Mouse (Mus musculus): Measurements from ENCODE around the gene Khk. TPM values are rescaled to one million over a fixed set of nuclear protein-coding genes. Genes with fewer than 3 reads are reported as not detected.
A peak's percentile ranks its signal among the peaks of the same experiment; 100 is the strongest.

Khk gene
- polyA plus RNA-seq, 1 experiment from 2014 or later, result 6.8 TPM

- Histone ChIP-seq H3K27ac (peak overlapping the region; percentile 64), H3K4me2 (replicated peaks) (peak overlapping the region; percentile 85), H3K4me1 (replicated peaks) (peaks cover 26% of the 10 kb centered on the region), H3K36me3 (peaks cover 30% of the 10 kb centered on the region), H3K27me3 (peaks cover 4% of the 10 kb centered on the region; the same call in 1 of the 2 replicates), H3K9ac (replicated peaks) (peak overlapping the region; percentile 71), H3K4me3 (replicated peaks) (peak overlapping the region; percentile 54), H3K9me3 (no peaks in the 10 kb centered on the region)
- WGBS, result under 1% methylated on average over 31 of the region's 31 CpGs
- ATAC-seq, result peak; percentile 88
Observed at GRCm38 (mm10) chr5:30949654-30950326, 28.6 kb downstream of the Khk start.

GRCm38 (mm10) chr5:30950451-30950850 is 29.2 kb downstream of the Khk start:
- H3K27ac ChIP-seq, result 0 out of 2 replicates have a peak overlapping the region, but pooled peaks have one; percentile 10
- H3K4me3 ChIP-seq (replicated peaks), result peak overlapping the region; percentile 54
- H3K4me2 ChIP-seq (replicated peaks), result peak overlapping the region; percentile 85
- no peak for ATAC-seq
- H3K27me3 ChIP-seq, result no peaks in the 10 kb centered on the region
- 69% methylated on average over 4 of the region's 4 CpGs for WGBS
- H3K36me3 ChIP-seq, result peaks cover 37% of the 10 kb centered on the region
- H3K9ac ChIP-seq (replicated peaks), result peak overlapping the region; percentile 71
- no peaks in the 10 kb centered on the region for H3K9me3 ChIP-seq
- peaks cover 19% of the 10 kb centered on the region for H3K4me1 ChIP-seq (replicated peaks)

DNA sequence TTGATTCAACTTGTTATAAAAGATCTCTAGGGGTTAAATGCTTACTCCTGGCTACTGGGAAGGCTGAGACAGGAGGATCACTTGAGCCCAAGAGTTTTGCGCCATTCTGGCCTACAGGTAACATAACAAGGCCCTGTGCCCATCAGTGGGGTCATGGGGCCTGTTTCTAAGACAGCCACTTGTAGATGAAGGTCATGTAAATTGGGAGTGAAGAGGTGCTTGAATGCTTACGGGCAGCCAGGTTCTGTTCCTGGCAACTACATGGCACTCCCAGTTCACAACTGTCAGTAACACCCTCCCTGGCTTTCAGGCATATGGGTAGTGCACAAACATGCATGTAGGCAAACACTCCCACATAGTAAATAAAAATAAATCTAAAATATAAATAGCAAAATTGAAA is 29.7 kb downstream of the Khk start:
- Histone ChIP-seq H3K27ac (no peak overlapping the region), H3K4me3 (replicated peaks) (no peak overlapping the region), H3K9ac (replicated peaks) (no peak overlapping the region), H3K27me3 (no peaks in the 10 kb centered on the region), H3K9me3 (no peaks in the 10 kb centered on the region), H3K4me2 (replicated peaks) (no peak overlapping the region), H3K4me1 (replicated peaks) (peaks cover 16% of the 10 kb centered on the region), H3K36me3 (peaks cover 41% of the 10 kb centered on the region)
- 89% methylated on average over 2 of the region's 2 CpGs for WGBS
- ATAC-seq, result no peak

DNA sequence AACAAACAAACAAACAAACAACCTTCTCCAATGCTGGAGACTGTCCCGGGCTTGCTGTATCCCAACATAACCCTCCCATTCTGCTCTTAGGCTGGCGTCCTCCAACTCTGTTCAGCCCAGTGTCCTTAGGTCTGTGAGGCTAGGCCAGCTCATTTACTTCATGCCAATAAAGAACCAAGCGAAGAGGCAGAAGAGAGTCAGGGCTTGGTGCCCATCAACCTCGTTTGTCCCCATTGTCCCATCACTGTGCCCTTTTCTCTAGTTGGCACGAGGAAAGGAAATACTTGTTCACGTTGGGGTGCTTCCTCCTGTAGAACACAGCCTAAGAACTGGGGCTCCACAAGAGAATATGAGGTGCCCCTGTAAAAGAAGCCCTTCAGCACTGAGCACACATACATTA is 30.5 kb downstream of the Khk start:
- Histone ChIP-seq H3K9me3 (no peaks in the 10 kb centered on the region), H3K27ac (no peak overlapping the region), H3K9ac (replicated peaks) (no peak overlapping the region), H3K4me2 (replicated peaks) (no peak overlapping the region), H3K36me3 (peaks cover 44% of the 10 kb centered on the region), H3K27me3 (no peaks in the 10 kb centered on the region), H3K4me1 (replicated peaks) (peaks cover 16% of the 10 kb centered on the region), H3K4me3 (replicated peaks) (no peak overlapping the region)
- ATAC-seq, result no peak
- WGBS, result 88% methylated on average over 6 of the region's 6 CpGs

GRCm38 (mm10) chr5:30952551-30952950 is 31.3 kb downstream of the Khk start:
- Histone ChIP-seq H3K27ac (no peak overlapping the region), H3K36me3 (peaks cover 47% of the 10 kb centered on the region)
- 86% methylated on average over 5 of the region's 5 CpGs for whole genome bisulfite sequencing

GRCm38 (mm10) chr5:30954065-30954464 is 32.8 kb downstream of the Khk start:
- Histone ChIP-seq H3K4me1 (replicated peaks) (peaks cover 34% of the 10 kb centered on the region), H3K9me3 (no peaks in the 10 kb centered on the region), H3K27ac (no peak overlapping the region), H3K4me3 (replicated peaks) (no peak overlapping the region), H3K4me2 (replicated peaks) (no peak overlapping the region), H3K9ac (replicated peaks) (no peak overlapping the region), H3K36me3 (peaks cover 61% of the 10 kb centered on the region), H3K27me3 (no peaks in the 10 kb centered on the region)
- no peak for ATAC-seq
- 96% methylated on average over 6 of the region's 6 CpGs for WGBS

More at GRCm38 (mm10) chr5:30952551-30952950, 31.3 kb downstream of the Khk start:
- Histone ChIP-seq H3K4me2 (replicated peaks) (no peak overlapping the region), H3K4me1 (replicated peaks) (peaks cover 20% of the 10 kb centered on the region), H3K9me3 (no peaks in the 10 kb centered on the region), H3K9ac (replicated peaks) (no peak overlapping the region), H3K27me3 (no peaks in the 10 kb centered on the region), H3K4me3 (replicated peaks) (no peak overlapping the region)
- no peak for ATAC-seq

DNA sequence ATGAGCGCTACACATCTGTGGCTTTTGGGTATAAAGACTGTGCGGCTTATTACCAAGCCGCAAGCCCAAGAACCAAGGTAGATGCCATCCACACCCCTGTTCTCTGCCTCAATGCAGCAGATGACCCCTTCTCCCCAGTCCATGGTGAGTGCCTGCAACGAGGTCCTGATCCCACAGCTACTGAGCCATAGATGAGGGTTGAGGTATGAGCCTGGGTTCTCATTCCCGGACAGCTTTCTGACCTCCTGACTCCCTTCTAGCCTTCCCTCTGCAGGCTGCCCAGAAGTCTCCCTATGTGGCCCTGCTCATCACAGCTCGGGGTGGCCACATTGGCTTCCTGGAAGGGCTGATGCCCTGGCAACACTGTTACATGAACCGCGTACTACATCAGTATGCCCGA is 33.3 kb downstream of the Khk start:
- H3K27me3 ChIP-seq, result no peaks in the 10 kb centered on the region
- H3K9ac ChIP-seq (replicated peaks), result no peak overlapping the region
- no peak overlapping the region for H3K4me3 ChIP-seq (replicated peaks)
- WGBS, result 97% methylated on average over 9 of the region's 9 CpGs
- no peaks in the 10 kb centered on the region for H3K9me3 ChIP-seq
- no peak for ATAC-seq
- no peak overlapping the region for H3K4me2 ChIP-seq (replicated peaks)
- H3K27ac ChIP-seq, result no peak overlapping the region
- H3K4me1 ChIP-seq (replicated peaks), result peaks cover 34% of the 10 kb centered on the region
- peaks cover 61% of the 10 kb centered on the region for H3K36me3 ChIP-seq

DNA sequence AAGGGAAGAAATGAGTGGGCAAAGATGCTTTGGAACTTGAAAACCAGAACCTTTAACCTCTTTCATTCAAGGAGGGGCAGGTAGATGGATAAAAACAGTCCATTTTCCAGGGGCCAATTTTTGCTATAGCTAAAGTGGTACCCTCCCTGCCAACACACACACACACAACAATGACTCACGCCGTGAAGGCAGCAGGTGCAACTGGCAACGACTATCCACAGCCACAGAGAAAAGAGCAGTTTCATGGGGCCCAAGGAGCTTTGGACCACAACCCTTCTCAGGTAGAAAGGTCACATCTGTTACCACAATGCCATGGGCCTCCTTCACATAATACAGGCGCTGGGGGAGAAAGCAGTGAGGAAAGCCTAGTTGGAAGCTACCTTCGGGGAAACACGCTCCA is 34.5 kb downstream of the Khk start:
- no peak overlapping the region for H3K4me2 ChIP-seq (replicated peaks)
- H3K36me3 ChIP-seq, result peaks cover 61% of the 10 kb centered on the region
- H3K9ac ChIP-seq (replicated peaks), result no peak overlapping the region
- no peaks in the 10 kb centered on the region for H3K27me3 ChIP-seq
- ATAC-seq, result no peak
- no peak overlapping the region for H3K27ac ChIP-seq
- H3K9me3 ChIP-seq, result no peaks in the 10 kb centered on the region
- no peak overlapping the region for H3K4me3 ChIP-seq (replicated peaks)
- peaks cover 28% of the 10 kb centered on the region for H3K4me1 ChIP-seq (replicated peaks)
- 94% methylated on average over 6 of the region's 6 CpGs for WGBS

GRCm38 (mm10) chr5:30957891-30958290 is 36.7 kb downstream of the Khk start:
- H3K9ac ChIP-seq (replicated peaks), result peak overlapping the region; percentile 50; the same call in 1 of the 2 replicates
- no peak for ATAC-seq
- H3K27ac ChIP-seq, result no peak overlapping the region
- H3K4me3 ChIP-seq (replicated peaks), result 0 out of 2 replicates have a peak overlapping the region, but pooled peaks have one; percentile 2
- H3K4me1 ChIP-seq (replicated peaks), result peaks cover 27% of the 10 kb centered on the region
- H3K36me3 ChIP-seq, result peaks cover 50% of the 10 kb centered on the region
- no peaks in the 10 kb centered on the region for H3K9me3 ChIP-seq
- WGBS, result 98% methylated on average over 6 of the region's 6 CpGs
- H3K27me3 ChIP-seq, result no peaks in the 10 kb centered on the region
- H3K4me2 ChIP-seq (replicated peaks), result peak overlapping the region; percentile 93

- H3K36me3 ChIP-seq, result peaks cover 35% of the 10 kb centered on the region
- peaks cover 27% of the 10 kb centered on the region for H3K4me1 ChIP-seq (replicated peaks)
- ATAC-seq, result no peak
- H3K4me3 ChIP-seq (replicated peaks), result peak overlapping the region; percentile 91
- no peaks in the 10 kb centered on the region for H3K9me3 ChIP-seq
- WGBS, result 41% methylated on average over 19 of the region's 19 CpGs
- H3K4me2 ChIP-seq (replicated peaks), result peak overlapping the region; percentile 93
- peaks cover 7% of the 10 kb centered on the region for H3K27me3 ChIP-seq
- peak overlapping the region; percentile 95 for H3K9ac ChIP-seq (replicated peaks)
- peak overlapping the region; percentile 84 for H3K27ac ChIP-seq
Observed at GRCm38 (mm10) chr5:30959198-30959854, 38.1 kb downstream of the Khk start.

DNA sequence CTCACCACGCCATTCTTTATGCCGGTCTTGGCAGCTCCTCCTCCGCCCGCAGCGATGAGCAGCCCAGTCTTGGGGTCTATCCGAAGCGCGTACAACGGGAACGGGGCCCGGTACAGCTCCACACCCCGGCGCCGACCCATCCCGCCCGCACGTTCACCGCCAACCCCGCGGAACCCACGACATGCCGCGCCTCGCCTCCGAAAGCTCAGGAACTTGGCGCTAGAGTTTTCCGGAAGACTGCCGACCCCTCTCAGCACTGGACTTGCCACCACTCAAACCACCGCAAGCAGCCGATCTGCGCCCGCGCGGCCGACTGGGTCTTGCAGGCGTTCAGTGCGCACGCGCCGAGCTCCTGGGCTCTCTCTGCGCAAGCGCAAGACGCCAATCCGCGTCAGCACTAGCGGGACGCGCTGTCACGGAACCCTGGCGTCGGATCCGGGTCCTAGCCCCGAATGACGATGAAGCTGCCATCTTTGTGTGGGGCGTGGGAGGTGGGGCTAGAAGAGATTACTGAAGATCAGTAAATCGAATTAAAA is 38.8 kb downstream of the Khk start, which contains the start of gene Preb:
TSS of gene Preb (minus strand) at position 396 of the 536 bp plus-strand sequence.
- Histone ChIP-seq H3K9me3 (no peaks in the 10 kb centered on the region), H3K4me1 (replicated peaks) (peaks cover 27% of the 10 kb centered on the region), H3K27ac (peak within 1 kb of the TSS; percentile 84), H3K4me2 (replicated peaks) (peak within 1 kb of the TSS; percentile 93), H3K27me3 (peaks cover 7% of the 10 kb centered on the region), H3K36me3 (peaks cover 28% of the 10 kb centered on the region), H3K4me3 (replicated peaks) (peak within 1 kb of the TSS; percentile 91), H3K9ac (replicated peaks) (peak within 1 kb of the TSS; percentile 95)
- ATAC-seq, result peak; percentile 96
- under 1% methylated on average over 56 of the region's 56 CpGs for WGBS

DNA sequence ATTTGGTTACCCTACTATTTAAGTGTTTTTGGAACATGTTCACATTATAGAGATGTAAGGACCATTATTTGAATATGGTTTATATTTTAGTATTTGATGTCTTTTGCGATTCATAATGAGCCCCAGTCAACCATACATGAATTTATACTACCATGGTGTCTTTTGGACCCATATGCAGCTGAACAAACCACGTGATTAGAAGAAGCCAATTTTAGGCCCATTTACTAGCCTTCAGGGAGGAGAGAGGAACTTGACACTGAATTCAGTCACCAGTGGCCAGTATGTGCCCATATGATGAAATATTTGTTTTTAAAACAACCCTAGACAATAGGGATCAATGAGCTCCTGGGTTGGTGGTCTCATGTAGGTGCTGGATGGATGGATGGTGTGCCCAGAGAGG is 39.6 kb downstream of the Khk start:
- H3K9me3 ChIP-seq, result no peaks in the 10 kb centered on the region
- H3K4me1 ChIP-seq (replicated peaks), result peaks cover 27% of the 10 kb centered on the region
- peaks cover 13% of the 10 kb centered on the region for H3K27me3 ChIP-seq
- WGBS, result 95% methylated on average over 2 of the region's 2 CpGs
- H3K4me2 ChIP-seq (replicated peaks), result peak overlapping the region; percentile 93
- H3K4me3 ChIP-seq (replicated peaks), result peak overlapping the region; percentile 91
- no peak for ATAC-seq
- H3K36me3 ChIP-seq, result peaks cover 21% of the 10 kb centered on the region
- no peak overlapping the region for H3K27ac ChIP-seq
- H3K9ac ChIP-seq (replicated peaks), result no peak overlapping the region
